In genomic region chr11:80974616-80975015, GRCm38 (mm10) we compare ENCODE assay signal across 13 mouse cellular contexts.
DNase-seq lines count a peak whose midpoint lies in the region; ATAC-seq and TF ChIP-seq lines count a peak whose summit lies in the region.
"Had no signal": no experiment of that assay in that cellular context is flagged by ENCODE, and none has a peak within 500 bp of the region (broad histone marks: within the 10 kb centered on the region; RNA-seq: fewer than 3 reads in every experiment).

No protein-coding gene starts in this region.

- H3K4me1 ChIP-seq in heart, embryonic 12.5 days (replicated peaks) = no peaks in the 10 kb centered on the region
- H3K4me1 ChIP-seq: forebrain, embryonic 12.5 days; heart, embryonic 13.5 days; intestine, embryonic 15.5 days had no signal

- H3K27ac ChIP-seq in heart, embryonic 12.5 days (ENCODE audit: poor library complexity, severe bottlenecking) = no peak overlapping the region
- H3K27ac ChIP-seq in left cerebral cortex, adult 2 months = 0 out of 2 replicates have a peak overlapping the region, but pooled peaks have one; percentile 16
- H3K27ac ChIP-seq: forebrain, embryonic 12.5 days; heart, embryonic 13.5 days; intestine, embryonic 15.5 days; kidney, postnatal 0 days had no signal

- no peak overlapping the region for H3K4me3 ChIP-seq in heart, embryonic 12.5 days
- H3K4me3 ChIP-seq in left cerebral cortex, adult 2 months = no peak overlapping the region
- H3K4me3 ChIP-seq: forebrain, embryonic 12.5 days; heart, embryonic 13.5 days; intestine, embryonic 15.5 days had no signal

- ATAC-seq in heart, embryonic 12.5 days (ENCODE audit: insufficient number of reproducible peaks, low FRiP score) = no peak
- ATAC-seq: intestine, embryonic 15.5 days had no signal

- H3K36me3 ChIP-seq in heart, embryonic 12.5 days = no peaks in the 10 kb centered on the region
- H3K36me3 ChIP-seq: forebrain, embryonic 12.5 days; heart, embryonic 13.5 days; intestine, embryonic 15.5 days had no signal

- no peak for TF ChIP-seq CTCF in left cerebral cortex, adult 2 months (IDR thresholded peaks at IDR 0.05)

- peak; percentile 42 for DNase-seq in heart, adult 8-10 months (ENCODE audit: low spot score)
- no peak for DNase-seq in left cerebral cortex, adult 2 months (ENCODE audit: extremely low spot score in 1 of 2, low spot score in 2 of 2)
- no peak for DNase-seq in left cerebral cortex, adult 11 months (ENCODE audit: low spot score)
- DNase-seq in Muller cell, postnatal 12 days (ENCODE audit: inconsistent ontology term) = peak; percentile 1
- DNase-seq in brain, adult 2 months (ENCODE audit: low read depth, low spot score) = peak; percentile 52
- no peak for DNase-seq in thymus, postnatal 10 days (ENCODE audit: low spot score in 2 of 2)
- DNase-seq: thymus, postnatal 36 days had no signal

- H3K4me2 ChIP-seq in heart, embryonic 12.5 days = no peak overlapping the region
- H3K4me2 ChIP-seq: forebrain, embryonic 12.5 days; heart, embryonic 13.5 days; intestine, embryonic 15.5 days; lung, embryonic 14.5 days had no signal

- intact Hi-C loops in left cerebral cortex, adult 2 months (cut with DNase I) = loop anchor here (10.0 kb wide), 1 partner anchor 160 kb away; no protein-coding TSS in a partner anchor

- 86% methylated on average over 5 of the region's 5 CpGs for WGBS in heart, embryonic 12.5 days

- H3K9me3 ChIP-seq in heart, embryonic 12.5 days (replicated peaks) = no peaks in the 10 kb centered on the region
- H3K9me3 ChIP-seq: forebrain, embryonic 12.5 days; heart, embryonic 13.5 days; intestine, embryonic 15.5 days had no signal

- H3K9ac ChIP-seq in heart, embryonic 12.5 days = no peak overlapping the region
- H3K9ac ChIP-seq: forebrain, embryonic 12.5 days; heart, embryonic 13.5 days; intestine, embryonic 15.5 days; lung, embryonic 14.5 days had no signal

- H3K27me3 ChIP-seq in heart, embryonic 12.5 days (replicated peaks) = no peaks in the 10 kb centered on the region
- H3K27me3 ChIP-seq: forebrain, embryonic 12.5 days; heart, embryonic 13.5 days; intestine, embryonic 15.5 days had no signal

Comparison
In these comparisons a context has a peak if more than half of its experiments do, and no peak if none do; other contexts are left out.
1. DNase-seq: peak in heart, adult 8-10 months (single experiment), Muller cell, postnatal 12 days (single experiment) and brain, adult 2 months (single experiment); none in left cerebral cortex, adult 2 months (0 of 2), left cerebral cortex, adult 11 months (single experiment) and thymus, postnatal 10 days (0 of 2).